Mouse (Mus musculus) midbrain, embryonic 10.5 days (tissue): ENCODE measurements around the gene Olfr1272. TPM values are rescaled to one million over a fixed set of nuclear protein-coding genes. Genes with fewer than 3 reads are reported as not detected.
"Not testable (repeated sequence)": the region's sequence is repeated elsewhere in the genome, so short reads cannot be mapped to it uniquely, and the experiment has no call there.

Source experiments
- DNase-seq: peaks from one replicate; pipeline ENCODE4 v3.0.0-alpha.2; 2017; ENCODE audit warnings: low spot score
- H3K27ac ChIP-seq: fragments of 300-500 bp; sonication (generic); replicated peaks from 2 replicates; pipeline ENCODE4 v1.5.1; 2016; ENCODE audit warnings: mild to moderate bottlenecking
- H3K27me3 ChIP-seq: fragments of 300-500 bp; sonication (generic); 2 replicates; pipeline ENCODE4 v1.6.1; 2016; ENCODE audit warnings: low read depth, mild to moderate bottlenecking; ENCODE audit not compliant: poor library complexity, severe bottlenecking
- H3K36me3 ChIP-seq: fragments of 300-500 bp; sonication (generic); 2 replicates; pipeline ENCODE4 v1.6.1; 2016; ENCODE audit warnings: mild to moderate bottlenecking, moderate library complexity
- H3K4me1 ChIP-seq: fragments of 300-500 bp; sonication (generic); 2 replicates; pipeline ENCODE4 v1.6.1; 2016
- H3K4me3 ChIP-seq: fragments of 300-500 bp; sonication (generic); 2 replicates; pipeline ENCODE4 v1.5.1; 2016; ENCODE audit warnings: mild to moderate bottlenecking, moderate library complexity
- H3K9me3 ChIP-seq: fragments of 300-500 bp; sonication (generic); replicated peaks from 2 replicates; pipeline ENCODE4 v1.6.1; 2016; ENCODE audit warnings: mild to moderate bottlenecking
- WGBS: fragments of 180-500 bp; shearing (Covaris S2); methylation state at CpG from one replicate; pipeline ENCODE4 v1.1.7; 2016; 5-methylcytosine and 5-hydroxymethylcytosine counted together
- polyA plus RNA-seq: library from polyadenylated mRNA; unstranded; fragments of >200 nt; fragmentation: Nextera tagmentation; extraction: Ambion mirVana; gene quantifications from 2 replicates; pipeline ENCODE4 v1.2.1, GENCODE M21; 2016

Gene Olfr1272
- not detected in 2 replicates for polyA plus RNA-seq

DNA sequence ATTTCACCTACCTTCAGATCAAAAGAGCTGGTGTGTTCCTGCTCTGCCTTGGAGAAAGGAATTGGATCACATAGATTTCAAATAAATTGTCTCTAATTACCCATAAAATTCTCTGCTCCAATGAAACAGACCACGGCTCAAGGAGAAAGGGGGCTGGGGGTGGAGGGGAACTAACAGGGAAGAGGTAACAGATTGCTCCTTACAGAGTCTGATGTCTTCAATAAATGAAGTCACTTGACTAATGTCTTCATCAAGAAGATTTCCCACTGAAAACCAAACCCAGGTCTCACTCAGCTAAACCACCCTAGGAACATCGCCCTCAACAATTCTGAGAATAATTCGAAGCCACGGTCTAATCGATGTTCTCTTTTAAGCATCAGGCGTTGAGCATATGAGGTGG, at the start of gene Olfr1272:
Gene Olfr1272, minus strand, starts transcription at position 101 of the 400 bp plus-strand sequence.
- H3K9me3 ChIP-seq: no peaks in the 10 kb centered on the region

DNA sequence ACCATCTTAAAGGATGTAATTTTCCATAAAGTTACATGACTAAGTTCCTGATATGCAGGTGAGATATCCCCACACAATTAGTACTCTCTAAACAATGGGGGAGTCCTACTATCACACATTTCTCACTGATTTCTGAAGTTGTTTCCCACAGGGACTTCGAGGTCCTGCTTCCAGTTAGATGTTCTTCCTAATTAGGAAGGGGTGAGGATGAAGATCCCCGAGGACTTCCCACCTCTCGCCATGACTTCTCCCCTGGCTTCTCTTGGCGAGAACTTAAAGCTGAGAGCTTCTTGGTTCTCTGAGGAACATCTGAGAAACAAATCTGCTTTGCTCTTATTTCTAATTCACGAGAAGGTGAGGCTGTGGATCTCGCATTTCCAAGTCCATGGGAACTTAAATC, 29.3 kb upstream of the Olfr1272 start, which contains the start of gene Gm13769:
Gene Gm13769, plus strand, starts transcription at position 301 of the 400 bp plus-strand sequence.
- H3K27me3 ChIP-seq, H3K4me1 ChIP-seq, DNase-seq, H3K36me3 ChIP-seq, H3K27ac ChIP-seq, H3K9me3 ChIP-seq, H3K4me3 ChIP-seq: not testable (repeated sequence)
- WGBS: no CpG with 5 or more reads among the region's 6 CpGs

More for the DNA sequence above, at the start of gene Olfr1272:
- DNase-seq: no peak
- 90% methylated on average over 6 of the region's 6 CpGs for WGBS
- no peak within 1 kb of the TSS for H3K4me3 ChIP-seq
- H3K27ac ChIP-seq: no peak within 1 kb of the TSS
- H3K36me3 ChIP-seq: no peaks in the 10 kb centered on the region
- no peaks in the 10 kb centered on the region for H3K4me1 ChIP-seq
- H3K27me3 ChIP-seq: no peaks in the 10 kb centered on the region

DNA sequence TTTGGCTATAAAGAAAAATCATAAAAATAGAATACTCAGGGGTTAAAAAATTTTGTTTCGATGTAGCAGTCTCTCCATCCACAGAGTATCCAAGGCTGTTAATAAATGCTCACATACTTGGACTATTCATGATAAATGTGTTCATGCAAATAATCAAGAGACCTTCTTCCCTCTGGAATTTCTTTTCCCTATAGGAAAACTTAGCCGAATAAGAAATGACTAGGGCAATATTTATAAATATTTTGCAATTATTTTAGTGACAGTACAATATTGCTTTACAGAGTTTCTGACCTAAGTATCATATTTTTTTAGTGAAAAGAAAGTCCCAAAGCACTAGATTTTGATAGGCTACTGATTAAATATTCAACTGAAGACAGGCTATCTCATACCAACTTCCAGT, 21.7 kb downstream of the Olfr1272 start, which contains the start of gene Olfr1271:
Gene Olfr1271, minus strand, starts transcription at position 101 of the 400 bp plus-strand sequence.
- Histone ChIP-seq H3K4me3 (no peak within 1 kb of the TSS), H3K36me3 (no peaks in the 10 kb centered on the region), H3K27ac (no peak within 1 kb of the TSS), H3K27me3 (no peaks in the 10 kb centered on the region), H3K9me3 (no peaks in the 10 kb centered on the region), H3K4me1 (no peaks in the 10 kb centered on the region)
- 90% methylated on average over 2 of the region's 2 CpGs for WGBS
- DNase-seq: no peak

DNA sequence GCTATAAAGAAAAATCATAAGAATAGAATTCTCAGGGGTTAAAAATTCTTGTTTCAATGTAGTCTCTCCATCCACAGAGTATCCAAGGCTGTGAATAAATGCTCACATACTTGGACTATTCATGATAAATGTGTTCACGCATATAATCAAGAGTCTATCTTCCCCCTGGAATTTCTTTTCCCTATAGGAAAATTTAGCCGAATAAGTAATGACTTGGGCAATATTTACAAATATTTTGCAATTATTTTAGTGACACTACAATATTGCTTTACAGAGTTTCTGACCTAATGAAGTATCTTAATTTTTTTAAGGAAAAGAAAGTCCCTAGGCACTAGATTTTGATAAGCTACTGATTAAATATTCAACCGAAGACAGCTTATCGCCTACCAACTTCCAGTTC, 35.1 kb downstream of the Olfr1272 start, which contains the start of gene Olfr142:
Gene Olfr142, minus strand, starts transcription at position 101 of the 400 bp plus-strand sequence.
- no peak for DNase-seq
- H3K36me3 ChIP-seq: no peaks in the 10 kb centered on the region
- no peak within 1 kb of the TSS for H3K4me3 ChIP-seq
- WGBS: 93% methylated on average over 4 of the region's 4 CpGs
- H3K4me1 ChIP-seq: no peaks in the 10 kb centered on the region
- H3K9me3 ChIP-seq: no peaks in the 10 kb centered on the region
- no peak within 1 kb of the TSS for H3K27ac ChIP-seq
- H3K27me3 ChIP-seq: no peaks in the 10 kb centered on the region

Other genes starting within 250 kb of the Olfr1272 start
- not detected in 2 replicates for gene Olfr140, start 229.2 kb downstream of the Olfr1272 start, polyA plus RNA-seq
- gene Olfr1269, start 171.4 kb downstream of the Olfr1272 start, polyA plus RNA-seq: not detected in 2 replicates
- gene Olfr32, start 150.5 kb downstream of the Olfr1272 start, polyA plus RNA-seq: not detected in 2 replicates
- gene Olfr1270, start 139.8 kb downstream of the Olfr1272 start, polyA plus RNA-seq: not detected in 2 replicates
- not detected in 2 replicates for gene Olfr1506, start 68.3 kb downstream of the Olfr1272 start, polyA plus RNA-seq
- gene Olfr142, start 35.2 kb downstream of the Olfr1272 start, polyA plus RNA-seq: not detected in 2 replicates
- gene Olfr1271, start 21.8 kb downstream of the Olfr1272 start, polyA plus RNA-seq: not detected in 2 replicates
- not detected in 2 replicates for gene Gm13769, start 29.4 kb upstream of the Olfr1272 start, polyA plus RNA-seq
- not detected in 2 replicates for gene Olfr1274-ps, start 105.8 kb upstream of the Olfr1272 start, polyA plus RNA-seq